Mouse (Mus musculus) spleen, embryonic (tissue): ENCODE measurements at regions not wholly inside any gene's neighbourhood (a gene's known extent, or its start where the extent isn't known, plus 50 kb on each side); places are given as distances from the start of the nearest gene placed in this dataset.

Source experiments
- CTCF ChIA-PET: fragments of 350-600 bp; sonication (Branson Sonifier 250); formaldehyde crosslinking; loops from one replicate; lab custom pipeline; 2022; lab: Charles Lee

- CTCF ChIA-PET, result interaction anchor here (0.7 kb wide), 2 partner anchors 22 to 100 kb away, joined by 4 to 9 read pairs; no protein-coding TSS in a partner anchor
These were observed 54.5 kb upstream of the Sgk1 start for GRCm38 (mm10) chr10:21827505-21827844.

- CTCF ChIA-PET, result no interaction called here
These were observed 53.4 kb upstream of the Sgk1 start for GRCm38 (mm10) chr10:21828432-21829061.

- CTCF ChIA-PET, result no interaction called here
These were observed 52.8 kb upstream of the Sgk1 start for GRCm38 (mm10) chr10:21829062-21829731.

- CTCF ChIA-PET, result no interaction called here
These were observed 50.8 kb upstream of the Sgk1 start for GRCm38 (mm10) chr10:21831002-21831696.
